Mouse (Mus musculus) thymus, adult 18-20 months (tissue): ENCODE measurements around the gene Ntf5.

Experiments
- DNase-seq, 2 experiments: peaks; one replicate each; pipeline ENCODE4 v3.0.0; 2022; ENCODE audit warnings: mixed read lengths in 2 of 2

Gene Ntf5

DNA sequence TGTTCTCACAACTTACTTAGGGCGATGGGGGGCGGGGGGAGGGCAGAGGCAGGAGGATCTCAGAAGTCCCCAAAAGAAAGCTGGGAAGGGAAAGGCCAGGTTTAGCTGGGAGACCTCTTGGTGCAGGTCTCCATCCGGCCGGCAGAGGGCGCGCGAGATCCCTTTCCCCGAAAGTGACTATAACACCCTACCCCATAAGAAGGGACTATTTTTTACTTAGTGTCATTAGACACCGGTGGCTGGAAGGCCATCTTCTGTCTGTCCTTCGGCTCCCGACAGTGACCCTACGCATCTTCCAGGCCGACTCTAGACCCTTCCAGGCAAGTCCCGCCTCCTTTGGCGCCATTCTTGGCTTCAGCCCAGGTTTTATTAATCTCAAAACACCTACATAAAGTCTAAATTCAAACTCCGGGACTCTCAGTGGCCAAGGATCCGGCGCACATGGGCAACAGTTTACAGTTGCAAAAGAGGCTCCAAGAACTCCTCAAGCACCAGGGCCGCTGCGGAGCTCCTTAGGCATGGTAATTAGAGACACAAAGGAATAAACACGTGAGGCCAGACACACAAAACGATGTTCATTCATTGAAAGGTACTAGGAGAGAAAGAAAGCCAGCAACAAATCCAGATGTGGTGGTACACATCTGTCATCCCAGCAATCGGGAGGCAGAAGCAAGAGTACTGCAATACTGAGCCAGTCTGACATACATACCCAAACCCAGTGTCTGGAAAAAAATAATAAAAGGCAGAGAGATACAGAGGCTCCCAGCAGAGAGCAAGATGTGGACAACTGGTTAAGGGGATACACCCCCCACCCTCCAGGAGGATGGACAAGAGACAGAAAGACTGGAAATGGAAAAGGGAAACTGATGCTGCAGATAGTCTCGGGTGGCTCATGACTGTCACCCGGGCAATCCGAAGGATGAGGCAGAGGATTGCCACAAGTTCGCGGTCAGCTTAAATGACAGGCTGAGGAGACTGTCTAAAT, 8.1 kb upstream of the Ntf5 start, which contains the start of gene Kcna7:
Gene Kcna7, plus strand, starts transcription at position 563 of the 985 bp plus-strand sequence.
- DNase-seq, result peak in 1 of 2 experiments; percentile 56

DNA sequence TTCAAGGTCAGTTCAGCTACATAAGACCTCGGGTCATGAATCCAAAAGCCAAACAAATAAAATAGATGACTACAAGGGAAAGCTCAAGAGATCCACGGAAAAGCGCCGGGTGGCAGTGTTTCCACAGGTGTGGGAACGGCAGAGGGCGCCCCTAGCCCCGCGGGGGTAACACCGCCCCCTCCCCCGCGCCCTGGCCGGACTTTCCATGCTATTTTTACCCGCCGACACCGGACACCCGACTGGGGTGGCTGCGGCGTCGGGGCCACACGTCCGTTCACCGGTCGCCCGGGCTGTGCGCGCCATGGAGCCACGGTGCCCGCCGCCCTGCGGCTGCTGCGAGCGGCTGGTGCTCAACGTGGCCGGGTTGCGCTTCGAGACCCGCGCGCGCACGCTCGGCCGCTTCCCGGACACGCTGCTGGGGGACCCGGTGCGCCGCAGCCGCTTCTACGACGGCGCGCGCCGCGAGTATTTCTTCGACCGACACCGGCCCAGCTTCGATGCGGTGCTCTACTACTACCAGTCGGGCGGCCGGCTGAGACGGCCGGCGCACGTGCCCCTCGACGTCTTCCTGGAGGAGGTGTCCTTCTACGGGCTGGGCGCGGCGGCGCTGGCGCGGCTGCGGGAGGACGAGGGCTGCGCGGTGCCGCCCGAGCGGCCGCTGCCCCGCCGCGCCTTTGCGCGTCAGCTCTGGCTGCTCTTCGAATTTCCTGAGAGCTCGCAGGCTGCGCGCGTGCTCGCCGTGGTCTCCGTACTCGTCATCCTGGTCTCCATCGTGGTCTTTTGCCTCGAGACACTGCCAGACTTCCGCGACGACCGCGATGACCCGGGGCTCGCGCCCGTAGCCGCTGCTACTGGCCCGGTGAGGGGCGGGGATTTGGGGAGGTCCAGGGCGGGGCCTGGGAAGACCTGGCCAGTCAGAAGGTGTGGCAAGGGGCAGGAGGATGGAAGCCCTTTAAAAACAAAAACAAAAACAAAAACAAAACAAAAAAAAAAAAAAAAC, 7.0 kb upstream of the Ntf5 start:
- no peak for DNase-seq

DNA sequence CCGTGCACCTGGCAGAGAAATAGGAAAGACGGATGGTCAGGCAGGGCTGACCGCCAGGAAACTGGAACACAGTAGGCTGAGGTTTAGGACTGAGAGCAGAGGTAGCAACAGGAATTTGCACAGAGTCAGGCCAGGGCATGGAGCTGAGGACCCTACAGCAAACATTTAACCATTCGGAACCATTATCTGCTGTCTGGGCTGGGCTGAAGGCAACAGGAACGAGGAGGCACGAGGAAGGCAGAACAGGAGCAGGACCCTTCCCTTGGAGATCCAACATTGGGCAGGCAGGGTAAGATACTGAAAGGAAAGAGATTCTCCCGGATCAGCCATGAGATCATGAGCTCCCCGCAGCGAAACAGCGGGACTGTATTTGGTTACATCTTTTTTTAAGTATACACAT, 5.7 kb upstream of the Ntf5 start:
- no peak for DNase-seq

DNA sequence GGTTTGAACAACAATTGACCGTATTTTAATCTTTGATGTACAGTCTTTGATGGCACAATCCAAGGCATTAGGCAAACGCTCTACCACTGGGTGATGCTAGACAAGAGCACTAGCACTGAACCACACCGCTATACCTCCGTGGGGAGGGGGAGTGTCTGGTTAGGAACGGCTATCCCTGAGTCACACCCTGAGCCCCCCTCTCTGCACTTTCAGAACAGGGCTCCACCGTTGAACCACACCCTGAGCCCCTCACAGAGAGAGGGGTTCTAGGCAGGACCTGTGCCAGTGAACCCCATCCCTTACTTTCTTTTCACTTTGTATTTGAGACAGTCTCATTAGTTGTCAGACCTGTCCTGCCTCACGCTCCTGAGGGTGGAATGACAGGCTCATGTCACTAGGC, 5.1 kb upstream of the Ntf5 start:
- DNase-seq, result no peak

DNA sequence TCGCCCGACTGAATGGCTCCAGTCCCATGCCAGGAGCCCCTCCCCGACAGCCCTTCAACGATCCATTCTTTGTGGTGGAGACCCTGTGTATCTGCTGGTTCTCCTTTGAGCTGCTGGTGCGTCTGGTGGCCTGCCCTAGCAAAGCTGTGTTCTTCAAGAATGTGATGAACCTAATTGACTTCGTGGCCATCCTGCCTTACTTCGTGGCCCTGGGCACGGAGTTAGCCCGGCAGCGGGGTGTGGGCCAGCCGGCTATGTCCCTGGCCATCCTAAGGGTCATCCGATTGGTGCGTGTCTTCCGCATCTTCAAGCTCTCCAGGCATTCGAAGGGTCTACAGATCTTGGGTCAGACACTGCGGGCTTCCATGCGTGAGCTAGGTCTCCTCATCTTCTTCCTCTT, 4.5 kb upstream of the Ntf5 start:
- no peak for DNase-seq

DNA sequence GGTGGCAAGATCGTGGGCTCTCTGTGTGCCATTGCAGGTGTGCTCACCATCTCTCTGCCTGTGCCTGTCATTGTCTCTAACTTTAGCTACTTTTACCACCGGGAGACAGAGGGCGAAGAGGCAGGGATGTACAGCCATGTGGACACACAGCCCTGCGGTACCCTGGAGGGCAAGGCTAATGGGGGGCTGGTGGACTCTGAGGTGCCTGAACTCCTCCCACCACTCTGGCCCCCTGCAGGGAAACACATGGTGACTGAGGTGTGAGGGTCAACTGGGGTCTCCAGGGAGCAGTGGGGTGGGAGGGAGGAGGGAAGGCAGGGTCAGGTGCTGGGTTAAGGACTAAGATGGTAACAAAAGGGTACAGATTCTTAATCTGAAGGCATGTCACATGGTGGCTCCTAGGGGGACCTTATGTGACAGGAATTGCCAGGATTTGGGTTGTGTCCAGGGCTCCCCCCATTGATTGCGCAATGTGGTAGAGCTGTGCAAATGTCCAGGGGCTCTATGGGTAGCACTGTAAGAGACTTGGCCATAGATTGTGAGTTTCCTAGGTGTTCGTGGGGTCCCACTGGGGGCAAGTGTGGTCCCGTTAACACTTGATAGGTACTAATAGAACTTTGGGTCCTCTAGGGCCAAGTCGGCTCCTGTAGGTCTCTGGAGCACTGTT, 3.9 kb upstream of the Ntf5 start:
- no peak for DNase-seq

DNA sequence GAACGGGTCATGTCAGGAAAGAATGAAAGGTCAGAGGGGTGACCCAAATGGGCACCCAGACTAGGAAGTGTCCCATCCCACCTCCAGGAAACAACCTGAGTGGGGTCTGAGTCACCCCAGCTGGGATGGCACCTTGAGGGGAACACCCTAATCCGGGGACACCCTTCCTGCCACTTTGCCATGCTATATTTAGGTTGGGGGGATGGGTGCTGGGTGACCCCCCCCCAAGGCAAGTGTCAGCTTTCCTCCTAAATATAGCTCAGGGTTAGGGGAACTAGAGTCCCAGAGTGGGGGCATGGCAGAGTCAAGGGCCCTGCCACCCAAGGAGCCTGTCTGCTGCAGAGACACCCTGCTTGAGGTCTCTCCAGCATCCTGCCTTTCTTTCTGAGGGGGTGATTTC, 1.1 kb upstream of the Ntf5 start:
- DNase-seq, result peak in 1 of 2 experiments; percentile 1

DNA sequence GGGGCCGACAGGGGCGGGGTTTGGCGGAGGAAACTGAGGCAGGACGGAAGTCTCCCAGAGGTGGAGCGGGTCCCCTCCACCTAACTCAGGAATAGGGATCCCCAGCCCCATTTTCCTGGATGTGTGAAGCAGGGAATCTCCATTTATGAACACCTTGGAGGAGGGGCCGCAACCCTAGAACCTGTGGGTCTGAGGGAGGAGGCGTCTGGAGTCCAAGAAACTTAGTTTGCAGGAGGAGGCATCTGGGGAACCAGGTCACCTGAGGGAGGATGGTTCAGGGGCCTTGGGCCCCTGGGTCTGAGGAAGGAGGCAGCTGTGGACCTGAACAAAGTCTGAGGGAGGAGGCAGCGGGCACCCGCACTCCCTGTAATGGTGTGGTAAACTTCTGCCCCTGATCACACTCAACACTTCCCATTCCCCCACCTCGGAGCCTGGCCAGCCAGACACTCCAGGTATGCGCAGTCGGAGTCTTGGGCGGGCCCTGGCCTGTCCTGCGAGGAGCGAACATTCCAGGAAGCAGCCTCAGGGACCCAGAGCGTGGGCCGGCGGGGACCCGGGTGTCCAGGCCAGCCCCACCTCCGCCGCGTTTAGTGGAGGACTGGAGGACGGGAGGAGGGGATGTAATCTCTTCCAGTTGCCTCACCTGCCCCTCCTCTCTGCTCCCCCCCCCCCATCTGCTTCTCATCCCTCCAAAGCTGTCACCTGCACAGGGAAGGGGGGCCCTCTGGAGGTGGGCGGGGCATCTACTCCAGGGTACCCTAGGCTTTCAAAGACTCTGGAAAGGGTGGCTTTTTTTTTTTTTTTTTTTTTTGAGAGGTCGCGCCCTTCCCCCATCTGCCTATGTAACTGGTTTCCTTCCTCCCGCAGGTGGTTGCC, 607 bp downstream of the Ntf5 start:
- peak in 1 of 2 experiments; percentile 17 for DNase-seq

DNA sequence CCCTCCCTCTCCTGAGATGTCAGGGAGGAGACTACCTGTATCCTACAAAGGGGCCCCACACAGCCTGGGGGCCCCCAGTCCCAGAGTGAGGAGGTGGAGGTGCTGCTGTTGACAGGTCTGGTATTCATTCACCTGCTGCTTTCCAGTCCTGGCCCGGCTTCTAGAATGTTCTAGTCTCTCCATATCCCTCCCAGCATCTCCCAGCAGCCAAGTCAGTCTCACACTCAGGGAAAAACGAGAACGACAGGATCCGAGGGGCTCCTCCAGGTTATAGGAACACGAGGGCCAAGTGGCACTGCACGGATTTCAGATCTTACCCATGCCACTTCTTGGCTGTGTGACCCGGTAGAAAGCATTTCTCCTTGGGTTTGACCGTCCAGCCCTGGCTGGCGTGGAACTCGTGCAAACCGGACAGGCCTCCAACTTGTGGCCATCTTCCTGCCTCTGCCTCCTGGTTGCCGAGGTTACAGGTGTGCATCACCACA, 1.3 kb downstream of the Ntf5 start:
- DNase-seq, result peak in 1 of 2 experiments; percentile 4

DNA sequence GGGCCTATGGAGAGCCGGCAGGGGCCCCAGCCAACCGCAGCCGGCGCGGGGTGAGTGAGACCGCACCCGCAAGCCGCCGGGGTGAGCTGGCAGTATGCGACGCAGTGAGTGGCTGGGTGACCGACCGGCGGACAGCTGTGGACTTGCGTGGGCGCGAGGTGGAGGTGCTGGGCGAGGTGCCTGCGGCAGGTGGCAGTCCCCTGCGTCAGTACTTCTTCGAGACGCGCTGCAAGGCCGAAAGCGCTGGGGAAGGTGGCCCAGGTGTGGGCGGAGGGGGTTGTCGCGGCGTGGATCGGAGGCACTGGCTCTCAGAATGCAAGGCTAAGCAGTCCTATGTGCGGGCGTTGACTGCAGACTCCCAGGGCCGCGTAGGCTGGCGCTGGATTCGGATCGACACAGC, 2.1 kb downstream of the Ntf5 start:
- no peak for DNase-seq

DNA sequence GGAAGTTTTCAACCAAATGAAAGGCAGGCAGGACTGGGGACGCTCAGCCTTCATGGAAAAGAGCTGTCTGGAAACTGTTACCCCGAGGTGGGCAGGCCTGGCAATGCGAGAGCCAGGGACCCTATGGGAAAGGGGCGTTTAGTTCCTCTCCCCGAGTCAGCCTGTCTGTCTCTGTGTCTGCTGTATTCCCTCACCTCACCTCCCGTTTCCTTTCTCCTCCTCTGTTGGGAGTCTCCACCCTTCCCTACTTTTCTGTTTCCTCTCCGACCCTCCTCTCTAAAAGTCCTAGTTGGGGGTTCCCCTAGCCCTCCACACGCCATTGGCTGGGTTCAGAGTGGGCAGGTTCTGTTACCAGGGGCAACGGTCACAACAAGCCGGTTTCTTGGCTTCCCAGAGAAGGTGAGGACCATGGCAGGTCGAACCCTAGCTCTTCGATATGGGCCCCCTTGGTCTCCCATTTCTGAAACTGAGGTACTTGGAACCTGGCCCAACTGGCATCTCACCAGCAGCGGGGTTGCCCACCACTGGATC, 4.5 kb downstream of the Ntf5 start:
- DNase-seq, result no peak

DNA sequence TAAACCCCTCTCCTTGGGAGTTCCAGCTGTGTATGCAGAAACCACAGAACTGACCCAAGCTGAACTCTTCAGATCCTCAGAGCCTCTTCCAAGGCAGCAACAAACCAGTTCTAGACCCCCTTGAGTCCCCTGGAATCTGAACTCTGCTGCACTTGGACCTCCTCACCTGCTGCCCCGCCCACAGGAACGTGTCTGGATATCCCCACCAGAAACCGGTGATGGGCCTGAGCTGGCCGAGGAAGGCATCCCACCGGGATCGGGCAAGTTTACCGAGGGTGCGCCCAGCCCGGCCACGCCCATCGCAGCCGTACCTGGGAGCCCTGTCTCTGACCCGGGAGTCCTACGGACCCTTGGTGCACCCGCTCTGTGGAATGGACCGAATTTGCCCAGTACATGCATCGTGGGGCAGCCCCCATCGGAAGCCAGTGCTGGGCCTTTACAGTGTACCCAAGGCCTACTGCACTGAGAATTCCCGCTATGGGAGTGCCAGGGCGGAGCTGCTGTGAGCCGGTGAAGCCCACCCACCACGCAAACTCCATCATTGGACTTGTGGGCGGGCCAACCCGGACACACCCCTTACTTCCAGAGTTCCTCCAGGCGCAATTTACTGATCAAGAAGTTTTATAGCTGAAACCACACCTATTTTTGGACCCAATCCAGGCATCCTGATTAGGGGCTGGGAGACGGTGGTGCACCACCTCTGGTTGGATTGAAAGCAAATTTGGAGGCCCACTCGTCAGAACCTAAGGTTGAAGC, 6.5 kb downstream of the Ntf5 start:
- DNase-seq, result no peak

DNA sequence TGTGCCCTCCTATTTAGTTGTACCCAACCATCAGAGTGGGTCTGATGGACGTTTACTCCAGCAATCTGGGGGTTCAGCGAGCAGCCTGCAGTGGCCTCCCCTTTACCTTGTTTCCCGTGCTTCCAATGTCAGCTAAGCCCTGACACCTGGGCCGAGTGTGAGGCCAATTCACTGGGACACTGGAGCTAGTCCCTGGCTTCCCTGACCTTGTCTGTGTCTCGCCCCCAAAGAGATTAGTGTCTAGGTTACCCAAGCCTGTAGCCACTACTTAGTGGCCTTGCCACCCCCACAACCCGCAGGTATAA, 7.1 kb downstream of the Ntf5 start, which contains the start of gene Lhb:
Gene Lhb, plus strand, starts transcription at position 206 of the 305 bp plus-strand sequence.
- no peak for DNase-seq

DNA sequence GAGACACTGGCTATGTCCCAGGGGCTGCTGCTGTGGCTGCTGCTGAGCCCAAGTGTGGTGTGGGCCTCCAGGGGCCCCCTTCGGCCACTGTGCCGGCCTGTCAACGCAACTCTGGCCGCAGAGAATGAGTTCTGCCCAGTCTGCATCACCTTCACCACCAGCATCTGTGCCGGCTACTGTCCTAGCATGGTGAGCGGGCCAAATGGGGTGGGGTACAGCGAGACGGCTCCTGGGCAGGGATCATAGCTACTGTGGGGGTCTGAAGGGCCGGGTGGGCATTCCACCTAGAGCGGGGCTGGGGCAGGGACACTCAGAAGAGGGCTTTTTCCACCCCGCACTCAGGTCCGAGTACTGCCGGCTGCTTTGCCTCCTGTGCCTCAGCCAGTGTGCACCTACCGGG, 7.7 kb downstream of the Ntf5 start:
- DNase-seq, result no peak

DNA sequence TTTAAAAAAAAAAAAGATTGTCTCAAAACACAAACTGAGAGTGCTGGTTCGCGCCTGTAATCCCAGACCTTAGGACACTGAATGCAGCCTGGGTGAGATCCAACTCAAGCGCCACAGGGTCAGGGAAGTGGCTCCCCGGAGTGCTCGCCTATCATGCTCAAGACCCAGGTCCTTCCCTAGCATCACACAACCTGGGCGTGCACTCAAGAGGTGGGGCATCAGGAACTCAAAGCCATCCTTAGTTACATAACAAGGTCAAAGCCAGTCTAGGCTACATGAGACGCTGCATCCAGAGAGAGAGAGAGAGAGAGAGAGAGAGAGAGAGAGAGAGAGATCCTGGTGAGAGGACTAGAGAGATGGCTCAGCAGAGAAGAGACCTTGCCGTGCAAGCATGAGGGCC, 13.1 kb downstream of the Ntf5 start:
- no peak for DNase-seq

DNA sequence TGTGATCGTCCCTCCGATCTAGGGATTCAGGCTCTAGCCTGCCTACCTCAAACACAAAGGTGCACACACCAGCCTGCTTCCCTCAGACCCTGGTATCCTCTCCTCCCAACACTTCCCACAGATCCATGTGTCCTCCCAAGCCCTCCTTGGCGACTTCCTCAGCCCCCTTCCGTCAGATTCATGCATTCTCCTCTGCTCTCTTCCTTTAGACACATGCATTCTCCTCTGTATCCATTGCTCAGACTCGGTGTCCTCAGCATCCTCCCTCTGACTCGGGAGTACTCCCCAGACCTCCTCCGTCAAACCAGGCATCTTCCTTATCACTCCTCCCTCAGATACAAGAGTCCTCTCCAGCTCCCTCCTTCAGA, 20.3 kb downstream of the Ntf5 start:
- no peak for DNase-seq

DNA sequence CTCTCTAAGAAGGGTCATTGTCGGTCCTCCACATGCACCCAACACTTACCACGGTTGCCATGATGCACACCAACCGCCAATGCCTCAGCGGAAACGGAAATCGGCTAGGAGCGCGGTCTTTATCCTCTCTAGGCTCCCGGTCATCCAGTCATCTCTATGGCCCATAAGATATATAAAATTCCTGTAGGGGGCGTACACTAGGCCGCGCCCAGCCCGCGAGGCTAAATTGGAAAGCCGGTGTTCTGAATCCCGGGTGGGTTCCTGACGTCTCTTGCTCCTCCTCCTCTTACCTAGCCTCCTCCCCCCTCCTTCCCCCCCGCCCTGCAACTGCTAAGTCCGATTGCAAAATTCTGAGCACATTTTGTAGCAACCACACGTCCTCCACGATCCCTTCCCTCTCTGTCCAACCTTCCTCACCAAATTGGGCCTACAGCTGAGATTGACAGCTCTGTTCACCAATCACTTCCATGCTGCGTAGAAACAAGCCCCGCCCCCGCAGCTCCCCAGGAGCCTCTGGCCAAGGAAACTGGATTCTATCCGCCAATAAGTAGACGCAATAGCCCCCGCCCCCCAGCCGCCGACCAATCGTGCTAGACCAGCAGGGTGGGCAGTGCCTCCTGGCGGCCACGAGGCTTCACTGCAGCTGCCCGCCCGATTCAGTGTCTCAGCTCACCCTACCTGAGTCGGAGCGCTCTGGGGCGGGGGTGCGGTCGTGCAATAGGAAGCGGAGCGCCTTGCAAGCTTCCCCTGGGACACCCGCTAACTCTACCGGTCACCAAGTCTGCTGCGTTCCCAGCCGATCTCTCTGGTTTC, 20.9 kb downstream of the Ntf5 start, which contains the start of gene Gys1:
Gene Gys1, plus strand, starts transcription at position 642 of the 813 bp plus-strand sequence.
- peak; percentile 100 for DNase-seq

DNA sequence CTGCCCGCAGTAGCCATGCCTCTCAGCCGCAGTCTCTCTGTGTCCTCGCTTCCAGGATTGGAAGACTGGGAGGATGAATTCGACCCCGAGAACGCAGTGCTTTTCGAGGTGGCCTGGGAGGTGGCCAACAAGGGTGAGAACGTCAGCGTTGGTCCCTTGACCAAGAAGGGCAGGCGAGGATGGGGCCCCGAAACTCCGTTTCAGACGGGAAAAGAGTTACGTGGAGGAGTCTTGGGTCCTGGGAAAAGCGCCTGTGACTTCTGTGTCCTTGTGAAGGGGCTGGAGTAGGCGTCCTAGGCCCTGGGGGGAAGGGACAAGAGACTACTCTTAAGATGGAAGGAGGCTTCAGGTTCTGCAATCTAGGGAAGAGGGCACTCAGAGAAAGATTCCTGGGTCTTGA, 21.5 kb downstream of the Ntf5 start:
- DNase-seq, result no peak

DNA sequence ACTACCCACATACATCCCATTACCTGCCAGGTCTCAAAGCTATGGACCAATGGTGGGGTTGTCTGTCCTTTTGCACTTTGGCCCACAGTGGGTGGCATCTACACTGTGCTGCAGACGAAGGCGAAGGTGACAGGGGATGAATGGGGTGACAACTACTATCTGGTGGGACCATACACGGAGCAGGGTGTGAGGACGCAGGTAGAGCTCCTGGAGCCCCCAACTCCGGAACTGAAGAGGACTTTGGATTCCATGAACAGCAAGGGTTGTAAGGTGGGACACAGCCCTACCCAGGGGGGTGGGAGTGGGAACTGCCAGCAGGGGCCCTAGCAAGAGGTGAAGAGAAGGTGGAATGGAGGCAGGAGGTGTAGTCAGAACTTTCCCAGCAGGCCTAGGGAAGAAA, 22.9 kb downstream of the Ntf5 start:
- DNase-seq, result no peak

DNA sequence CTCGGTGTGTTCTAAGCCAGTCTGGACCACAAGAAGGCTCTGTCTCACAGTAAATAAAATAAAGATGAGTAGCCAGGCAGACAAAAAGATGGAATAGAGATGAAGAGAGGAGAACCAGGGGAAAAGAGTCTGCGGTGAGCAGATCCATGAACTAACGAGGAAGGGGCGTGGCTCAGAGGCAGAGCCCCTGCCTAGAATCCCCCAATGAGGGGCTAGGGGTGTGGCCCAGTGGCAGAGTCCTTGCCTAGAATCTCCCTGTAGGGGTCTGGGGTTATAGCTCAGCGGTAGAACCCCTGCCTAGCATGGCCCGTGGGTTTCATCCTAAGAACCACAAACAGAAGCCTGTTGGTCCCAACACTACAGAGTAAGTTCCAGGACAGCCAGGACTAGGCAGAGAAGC, 23.6 kb downstream of the Ntf5 start:
- DNase-seq, result no peak
